Mouse (Mus musculus) kidney, postnatal 0 days (tissue): Measurements from ENCODE around the gene Arpp21. TPM values are rescaled to one million over a fixed set of nuclear protein-coding genes. Genes with fewer than 3 reads are reported as not detected.

Experiments
- ATAC-seq: fragments of 200-750 bp; cut with Nextera tagmentation; replicated peaks from 2 replicates; pipeline ENCODE4 v1.8.0; 2017; ENCODE audit warnings: low read depth, moderate number of reproducible peaks, moderate TSS enrichment, moderate library complexity; ENCODE audit not compliant: low FRiP score
- DNase-seq: peaks from one replicate; pipeline ENCODE4 v3.0.0-alpha.2; 2016; ENCODE audit warnings: low spot score
- H3K27ac ChIP-seq: fragments of 300-500 bp; sonication (generic); 2 replicates; pipeline ENCODE4 v1.5.1; 2014; ENCODE audit warnings: mild to moderate bottlenecking
- H3K27me3 ChIP-seq: fragments of 300-500 bp; sonication (generic); 2 replicates; pipeline ENCODE4 v1.6.1; 2014; ENCODE audit warnings: low read length, mixed read lengths; ENCODE audit not compliant: insufficient read depth
- H3K36me3 ChIP-seq: fragments of 300-500 bp; sonication (generic); 2 replicates; pipeline ENCODE4 v1.6.1; 2014; ENCODE audit warnings: low read length, mixed read lengths; ENCODE audit not compliant: insufficient read depth
- H3K4me1 ChIP-seq: fragments of 300-500 bp; sonication (generic); replicated peaks from 2 replicates; pipeline ENCODE4 v1.6.1; 2014; ENCODE audit warnings: antibody characterized with exemption, low read length, mixed read lengths; ENCODE audit not compliant: insufficient read depth
- H3K4me2 ChIP-seq: fragments of 300-500 bp; sonication (generic); 2 replicates; pipeline ENCODE4 v1.6.1; 2014; ENCODE audit warnings: mild to moderate bottlenecking, low read length, moderate library complexity, mixed read lengths
- H3K4me3 ChIP-seq: fragments of 300-500 bp; sonication (generic); replicated peaks from 2 replicates; pipeline ENCODE4 v1.5.1; 2014; ENCODE audit warnings: low read depth, low read length
- H3K9ac ChIP-seq: fragments of 300-500 bp; sonication (generic); 2 replicates; pipeline ENCODE4 v1.6.1; 2014; ENCODE audit warnings: low read depth, low read length
- H3K9me3 ChIP-seq: fragments of 300-500 bp; sonication (generic); replicated peaks from 2 replicates; pipeline ENCODE4 v1.6.1; 2016; ENCODE audit warnings: low read length, inconsistent platforms, mixed read lengths
- CTCF ChIP-seq: IDR thresholded peaks from 2 replicates; pipeline ENCODE4 v1.5.1; 2016; ENCODE audit warnings: antibody characterized with exemption, low read depth, mild to moderate bottlenecking, moderate library complexity
- WGBS: fragments of 180-500 bp; shearing (Covaris S2); extraction: QIAGEN DNeasy Blood & Tissue Kit; methylation state at CpG from one replicate; pipeline ENCODE4 v1.1.7; 2014; 5-methylcytosine and 5-hydroxymethylcytosine counted together
- polyA plus RNA-seq: library from polyadenylated mRNA; unstranded; fragments of >200 nt; fragmentation: Nextera tagmentation; extraction: Ambion mirVana; gene quantifications from 2 replicates; pipeline ENCODE4 v1.2.1, GENCODE M21; 2015

Gene Arpp21
- polyA plus RNA-seq = 0.31 and 0.63 TPM in 2 replicates

DNA sequence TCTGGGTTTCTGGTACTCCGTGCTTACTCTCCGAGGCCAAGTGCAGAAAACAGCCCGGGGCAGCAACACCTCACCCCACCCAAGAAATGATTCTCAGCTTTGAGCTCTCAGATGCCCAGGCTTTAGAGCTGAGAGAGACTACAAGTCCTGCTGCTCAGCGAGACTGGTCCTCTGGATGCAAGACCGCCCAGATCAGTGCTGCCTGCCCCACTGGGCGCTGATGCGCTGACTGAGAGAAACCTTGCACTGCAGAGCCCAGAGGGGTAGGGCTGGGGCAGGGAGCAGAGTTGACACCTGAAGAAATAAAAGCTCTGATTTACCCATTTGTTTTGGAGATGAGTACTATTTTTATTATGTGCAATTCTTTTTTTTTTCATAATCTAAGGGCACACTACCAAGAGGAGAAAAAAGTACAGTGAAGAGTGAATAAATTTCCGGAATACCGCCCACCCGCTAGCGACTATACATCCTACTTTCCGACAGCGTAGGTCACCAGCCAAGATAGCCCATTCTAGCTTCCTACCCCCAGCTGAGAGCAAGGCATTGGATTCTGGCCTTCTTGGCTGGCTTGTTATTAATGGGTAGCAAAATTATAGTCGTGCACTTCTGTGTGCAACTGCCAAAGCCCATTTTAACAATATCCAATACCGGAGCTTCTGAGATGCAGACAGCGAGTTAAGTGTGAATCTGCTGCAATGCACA lies at the start of gene Arpp21:
Gene Arpp21, minus strand, starts transcription at position 243 of the 702 bp plus-strand sequence.
- DNase-seq (no peak), ATAC-seq (no peak)
- no peak within 1 kb of the TSS for H3K27ac ChIP-seq
- 0 out of 2 replicates have a peak, but pooled peaks cover 7% of the 10 kb centered on the region for H3K4me1 ChIP-seq
- peak within 1 kb of the TSS; percentile 73 for H3K4me2 ChIP-seq
- H3K4me3 ChIP-seq = peak within 1 kb of the TSS; percentile 35
- H3K9ac ChIP-seq = no peak within 1 kb of the TSS
- TF ChIP-seq CTCF = no peak
- 23% methylated on average over 16 of the region's 16 CpGs for WGBS
- no peaks in the 10 kb centered on the region for H3K9me3 ChIP-seq
- no peaks in the 10 kb centered on the region for H3K36me3 ChIP-seq
- H3K27me3 ChIP-seq = peaks cover 35% of the 10 kb centered on the region

DNA sequence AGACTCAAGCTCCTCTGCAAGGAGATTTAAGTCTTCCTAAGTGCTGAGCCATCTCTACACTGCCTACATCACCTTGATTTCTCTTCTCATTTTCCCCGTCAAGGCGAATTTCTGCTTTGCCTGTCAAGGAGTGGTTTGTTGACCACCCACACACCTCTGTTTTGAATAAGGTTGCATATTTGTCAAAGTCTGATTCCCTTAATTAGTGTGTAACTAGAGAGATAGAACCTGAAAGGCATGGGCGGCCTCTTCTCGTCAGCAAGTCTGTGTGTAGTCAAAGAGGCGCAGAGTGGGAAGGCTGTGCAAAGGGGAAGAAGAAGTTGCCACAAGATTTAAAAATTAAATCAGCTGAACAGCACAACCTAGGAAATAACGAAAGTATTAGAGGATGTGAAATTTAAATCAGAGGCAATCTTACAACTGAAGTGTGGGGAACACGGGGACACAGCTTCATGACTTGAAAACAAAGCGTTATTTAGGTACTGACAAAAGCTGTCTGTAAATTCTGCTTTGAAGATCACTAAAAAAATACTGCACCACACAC lies 36.8 kb upstream of the Arpp21 start:
- Histone ChIP-seq H3K27ac (no peak overlapping the region), H3K4me2 (no peak overlapping the region), H3K4me3 (no peak overlapping the region), H3K4me1 (no peaks in the 10 kb centered on the region), H3K36me3 (no peaks in the 10 kb centered on the region), H3K27me3 (no peaks in the 10 kb centered on the region), H3K9ac (no peak overlapping the region), H3K9me3 (no peaks in the 10 kb centered on the region)
- DNase-seq (no peak), ATAC-seq (no peak)
- WGBS = 83% methylated on average over 8 of the region's 8 CpGs
- TF ChIP-seq CTCF = no peak

DNA sequence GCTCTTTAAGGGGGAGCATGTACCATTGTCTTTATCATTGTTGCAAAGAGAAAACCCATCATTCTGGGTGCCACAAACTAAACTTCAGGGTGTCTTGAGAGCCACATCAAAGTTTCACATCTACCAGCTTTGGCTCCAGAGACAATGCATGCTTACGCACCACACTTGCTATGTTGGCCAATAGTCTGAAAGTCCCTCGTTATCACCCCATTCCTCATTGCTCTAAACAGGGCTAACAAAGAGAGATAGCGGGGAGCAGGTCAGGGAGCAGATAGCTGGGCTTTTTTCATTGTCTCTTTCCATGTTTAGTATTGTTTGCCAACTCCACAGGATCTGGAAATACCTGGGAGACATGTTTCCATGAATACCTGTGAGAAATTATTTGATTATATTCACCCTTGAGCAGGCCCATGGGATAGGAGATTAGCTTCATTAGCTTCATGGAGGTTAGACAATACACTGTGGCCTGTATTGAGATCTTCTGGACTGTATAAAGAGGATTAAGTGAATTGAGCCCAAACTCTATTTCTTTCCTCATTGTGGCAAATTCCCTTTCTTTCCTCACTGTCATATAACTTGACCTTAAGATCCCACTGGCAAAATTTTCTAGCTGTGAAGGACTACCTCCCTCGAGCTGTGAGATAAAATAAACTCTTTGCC lies 29.4 kb upstream of the Arpp21 start:
- H3K9ac ChIP-seq = no peak overlapping the region
- WGBS = 79% methylated on average over 4 of the region's 4 CpGs
- no peak for DNase-seq

DNA sequence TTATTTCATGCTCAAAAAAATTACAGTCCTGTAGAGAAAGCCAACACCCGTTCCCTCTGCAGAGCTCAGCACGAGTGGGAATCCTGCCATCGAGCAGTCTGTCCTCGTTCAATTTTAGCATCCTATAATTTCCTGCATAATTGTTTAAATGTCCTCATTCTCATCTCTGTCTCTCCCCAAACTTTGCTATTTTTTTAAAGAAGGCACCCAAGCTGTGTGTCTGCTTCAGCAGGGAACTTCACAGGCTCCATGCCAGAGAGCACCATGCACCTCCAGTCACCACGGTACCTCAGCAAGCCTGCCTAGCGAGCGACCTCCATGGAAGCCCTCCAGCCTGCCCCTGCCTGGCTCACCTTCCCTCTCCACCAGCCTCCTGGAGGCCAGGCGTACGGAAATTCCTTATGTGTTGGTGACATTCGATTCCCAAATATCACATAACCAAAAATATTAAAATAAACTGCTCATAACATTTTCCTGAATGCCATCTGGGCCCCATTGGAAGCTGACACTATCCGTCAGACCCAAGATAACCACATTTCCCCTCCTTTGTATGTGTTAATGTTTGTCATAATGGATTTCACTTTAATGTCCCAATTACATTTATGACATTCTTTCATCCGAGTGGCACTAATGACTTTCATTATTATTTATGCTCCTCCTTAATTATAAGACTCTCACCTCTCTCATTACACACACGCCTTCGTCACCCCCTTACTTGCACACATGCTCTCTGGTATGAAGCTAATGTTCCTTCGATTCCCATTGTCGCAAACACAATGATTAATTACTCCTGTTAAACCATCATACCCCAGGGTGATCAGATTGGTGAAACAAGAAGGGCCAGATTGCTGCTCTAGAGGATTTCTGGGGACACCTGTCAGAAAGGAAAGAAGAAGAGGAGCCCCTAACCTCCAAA lies 26.5 kb upstream of the Arpp21 start:
- no peaks in the 10 kb centered on the region for H3K9me3 ChIP-seq
- no peaks in the 10 kb centered on the region for H3K27me3 ChIP-seq
- no peak overlapping the region for H3K4me3 ChIP-seq
- H3K9ac ChIP-seq = no peak overlapping the region
- no peak overlapping the region for H3K4me2 ChIP-seq
- no peaks in the 10 kb centered on the region for H3K36me3 ChIP-seq
- H3K4me1 ChIP-seq = no peaks in the 10 kb centered on the region
- ATAC-seq = no peak
- no peak for TF ChIP-seq CTCF
- no peak for DNase-seq
- WGBS = 77% methylated on average over 16 of the region's 16 CpGs
- H3K27ac ChIP-seq = no peak overlapping the region

More for the DNA sequence above, 29.4 kb upstream of the Arpp21 start:
- Histone ChIP-seq H3K4me1 (no peaks in the 10 kb centered on the region), H3K36me3 (no peaks in the 10 kb centered on the region), H3K4me3 (no peak overlapping the region), H3K27ac (no peak overlapping the region), H3K4me2 (no peak overlapping the region), H3K9me3 (no peaks in the 10 kb centered on the region), H3K27me3 (no peaks in the 10 kb centered on the region)
- no peak for TF ChIP-seq CTCF
- ATAC-seq = no peak

DNA sequence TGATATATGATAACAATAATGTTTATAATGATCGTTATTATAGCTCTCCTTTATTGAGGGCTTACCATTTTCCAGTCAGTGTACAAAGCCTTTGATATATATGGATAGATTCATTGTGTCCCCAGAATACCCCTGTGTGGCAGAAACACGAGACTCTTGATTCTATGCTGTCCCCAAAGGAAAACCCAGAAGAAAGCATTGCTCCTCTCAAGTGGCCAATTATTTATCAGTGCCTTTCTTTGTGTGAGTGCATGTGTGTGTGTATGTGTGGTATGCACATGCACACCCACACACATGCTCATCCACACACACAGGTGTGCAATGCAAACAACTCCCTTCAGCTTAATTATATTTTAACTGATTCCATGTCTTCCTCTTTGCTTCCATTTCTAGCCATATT lies 25.8 kb upstream of the Arpp21 start:
- no peaks in the 10 kb centered on the region for H3K4me1 ChIP-seq
- no peak overlapping the region for H3K4me2 ChIP-seq
- no peak for DNase-seq
- no peaks in the 10 kb centered on the region for H3K36me3 ChIP-seq
- 70% methylated on average over 2 of the region's 2 CpGs for WGBS
- H3K9ac ChIP-seq = no peak overlapping the region
- TF ChIP-seq CTCF = no peak
- no peak overlapping the region for H3K27ac ChIP-seq
- H3K27me3 ChIP-seq = no peaks in the 10 kb centered on the region
- no peaks in the 10 kb centered on the region for H3K9me3 ChIP-seq
- no peak for ATAC-seq
- no peak overlapping the region for H3K4me3 ChIP-seq

DNA sequence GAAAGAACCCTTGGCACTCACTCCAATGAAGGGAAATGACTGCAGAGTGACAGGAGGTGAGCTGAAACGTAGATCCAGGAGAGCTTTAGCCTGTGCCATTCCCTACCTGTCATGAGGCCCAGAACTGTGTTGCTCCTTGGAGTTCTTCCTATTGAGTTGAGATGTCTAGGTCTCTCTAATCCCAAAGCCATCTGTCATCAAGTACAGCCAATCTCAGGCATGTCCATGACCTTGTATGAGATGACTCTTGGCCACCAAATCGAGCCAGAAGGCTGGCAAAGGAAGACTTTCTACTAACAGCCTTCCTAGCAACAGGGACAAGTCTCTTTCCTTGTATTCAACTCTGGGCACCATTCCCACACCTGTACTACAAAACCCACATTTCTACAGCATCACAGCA lies 25.0 kb upstream of the Arpp21 start:
- DNase-seq (no peak), ATAC-seq (no peak)
- H3K27me3 ChIP-seq = no peaks in the 10 kb centered on the region
- no peaks in the 10 kb centered on the region for H3K4me1 ChIP-seq
- WGBS = 81% methylated on average over 2 of the region's 2 CpGs
- no peaks in the 10 kb centered on the region for H3K36me3 ChIP-seq
- no peak overlapping the region for H3K4me2 ChIP-seq
- TF ChIP-seq CTCF = no peak
- H3K27ac ChIP-seq = no peak overlapping the region
- no peak overlapping the region for H3K9ac ChIP-seq
- no peaks in the 10 kb centered on the region for H3K9me3 ChIP-seq
- no peak overlapping the region for H3K4me3 ChIP-seq
